Mouse (Mus musculus) kidney, adult 2 months (tissue): ENCODE results near the gene Pth1r.

ENCODE experiments used
- CTCF ChIP-seq: fragments of 200-500 bp; conservative IDR thresholded peaks from 2 replicates; pipeline ENCODE4 v1.5.1; 2011; ENCODE audit warnings: low read depth, mild to moderate bottlenecking, control low read depth, low read length, moderate library complexity, mixed read lengths; ENCODE audit not compliant: insufficient read depth, insufficient read length
- POLR2A ChIP-seq: fragments of 200-500 bp; IDR thresholded peaks from one replicate; pipeline ENCODE4 v1.6.1; 2011; ENCODE audit warnings: low read depth, low read length, control low read depth

- no peak for TF ChIP-seq POLR2A
- 0 out of 2 replicates have a peak, but pooled peaks have one; percentile 11 for TF ChIP-seq CTCF
Measured at GRCm38 (mm10) chr9:110781731-110782130, 34.8 kb upstream of the Pth1r start.
